Comparison of ENCODE assay signal across 13 mouse cellular contexts in genomic region chr13:45625740-45626139, GRCm38 (mm10).
DNase-seq lines count a peak whose midpoint lies in the region.
"Had no signal": no experiment of that assay in that cellular context is flagged by ENCODE, and none has a peak within 500 bp of the region (broad histone marks: within the 10 kb centered on the region; RNA-seq: fewer than 3 reads in every experiment).

No protein-coding gene starts in this region.

- peak; percentile 14 for DNase-seq in adrenal gland, adult 2 months
- no peak for DNase-seq in adrenal gland, postnatal 36 days
- peak; percentile 83 for DNase-seq in heart, adult 11 months
- no peak for DNase-seq in heart, adult 18-20 months
- DNase-seq in fat pad, adult 2 months (ENCODE audit: extremely low read depth, low read depth, low spot score), result peak; percentile 23
- no peak for DNase-seq in kidney, postnatal 10 days
- DNase-seq: cerebellum, adult 18-20 months; cerebellum, adult 9-10 months; cerebellum, postnatal 14 days; gastrocnemius, postnatal 25 days; heart, postnatal 10 days; heart, postnatal 36 days; kidney, adult 11 months had no signal

Comparison
In these comparisons a context has a peak if more than half of its experiments do, and no peak if none do; other contexts are left out.
1. DNase-seq: peak in adrenal gland, adult 2 months (single experiment), heart, adult 11 months (single experiment) and fat pad, adult 2 months (single experiment); none in adrenal gland, postnatal 36 days (0 of 2), heart, adult 18-20 months (0 of 2) and kidney, postnatal 10 days (single experiment).